Mouse (Mus musculus) cortical plate, adult 2 months (tissue): ENCODE data around the gene Eif3m. TPM values are rescaled to one million over a fixed set of nuclear protein-coding genes. Genes with fewer than 3 reads are reported as not detected.

Experiments
- H3K27ac ChIP-seq: fragments of 200-500 bp; 2 replicates; pipeline ENCODE4 v1.5.1; 2012; ENCODE audit warnings: low read length, control low read depth, inconsistent platforms; ENCODE audit not compliant: insufficient read depth
- H3K4me1 ChIP-seq: fragments of 200-500 bp; 2 replicates; pipeline ENCODE4 v1.6.1; 2011; ENCODE audit warnings: low read length; ENCODE audit not compliant: control insufficient read depth, insufficient read depth
- H3K4me3 ChIP-seq: fragments of 200-500 bp; 2 replicates; pipeline ENCODE4 v1.5.1; 2011; ENCODE audit warnings: mild to moderate bottlenecking, low read length, control low read depth; ENCODE audit not compliant: insufficient read depth
- CTCF ChIP-seq: fragments of 200-500 bp; IDR thresholded peaks from 2 replicates; pipeline ENCODE4 v1.5.1; 2011; ENCODE audit warnings: mild to moderate bottlenecking, control low read depth, low read length; ENCODE audit not compliant: insufficient read depth; ENCODE audit errors: extremely low read depth
- POLR2A ChIP-seq: fragments of 200-500 bp; IDR thresholded peaks from 2 replicates; pipeline ENCODE4 v1.6.1; 2011; ENCODE audit warnings: mild to moderate bottlenecking, low read length, control low read depth; ENCODE audit not compliant: insufficient read depth; ENCODE audit errors: extremely low read depth
- polyA plus RNA-seq: library from polyadenylated mRNA; depleted of rRNA; stranded (reverse); fragments of >200 nt; gene quantifications from 2 replicates; pipeline ENCODE4 v1.2.3, GENCODE M21; 2012; rRNA removed

The Eif3m gene
- 80.8 and 84.1 TPM in 2 replicates for polyA plus RNA-seq

- Histone ChIP-seq H3K4me1 (peaks cover 2% of the 10 kb centered on the region), H3K27ac (no peak within 1 kb of the TSS)
- no peak for TF ChIP-seq CTCF
- peak; percentile 60 for TF ChIP-seq POLR2A
These were observed at the start of gene Eif3m for GRCm38 (mm10) chr2:105016967-105017287. Eif3m (minus strand) TSS chr2:105017080.

GRCm38 (mm10) chr2:105062741-105063372, 46.0 kb upstream of the Eif3m start:
- H3K4me1 ChIP-seq = peaks cover 1% of the 10 kb centered on the region; the same call in 1 of the 2 replicates
- no peak overlapping the region for H3K27ac ChIP-seq
- no peak overlapping the region for H3K4me3 ChIP-seq
- TF ChIP-seq POLR2A (no peak), CTCF (no peak)

More at GRCm38 (mm10) chr2:105016967-105017287, at the start of gene Eif3m:
- H3K4me3 ChIP-seq = peak within 1 kb of the TSS; percentile 65

- TF ChIP-seq POLR2A (no peak), CTCF (no peak)
- peaks cover 1% of the 10 kb centered on the region; the same call in 1 of the 2 replicates for H3K4me1 ChIP-seq
- no peak overlapping the region for H3K4me3 ChIP-seq
- no peak overlapping the region for H3K27ac ChIP-seq
These were observed 41.8 kb upstream of the Eif3m start for GRCm38 (mm10) chr2:105058577-105059116.

DNA sequence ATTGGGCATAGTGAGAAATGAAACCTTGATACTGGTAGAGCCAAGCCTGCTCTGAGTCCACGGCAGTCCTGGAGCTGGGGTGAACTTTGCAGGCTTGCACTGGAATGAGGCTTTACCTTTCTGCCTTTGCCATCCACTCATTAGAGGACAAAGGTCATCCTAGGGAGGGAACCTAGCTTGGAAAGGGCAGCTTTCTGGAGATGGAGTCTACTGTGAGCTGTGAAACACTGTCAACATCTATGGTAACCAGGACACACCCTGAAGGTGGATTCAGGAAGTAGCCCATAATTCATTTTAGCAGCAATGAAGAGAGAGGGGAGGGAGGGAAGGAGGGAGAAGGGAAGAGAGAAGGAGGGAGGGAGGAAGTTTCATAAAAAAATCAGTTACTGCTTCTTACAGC, 38.6 kb upstream of the Eif3m start:
- H3K4me3 ChIP-seq = no peak overlapping the region
- TF ChIP-seq POLR2A (no peak), CTCF (no peak)
- H3K4me1 ChIP-seq = peaks cover 1% of the 10 kb centered on the region; the same call in 1 of the 2 replicates
- no peak overlapping the region for H3K27ac ChIP-seq

GRCm38 (mm10) chr2:105048301-105048700, 31.4 kb upstream of the Eif3m start:
- TF ChIP-seq CTCF (no peak), POLR2A (no peak)
- Histone ChIP-seq H3K4me3 (no peak overlapping the region), H3K27ac (no peak overlapping the region), H3K4me1 (no peaks in the 10 kb centered on the region)

DNA sequence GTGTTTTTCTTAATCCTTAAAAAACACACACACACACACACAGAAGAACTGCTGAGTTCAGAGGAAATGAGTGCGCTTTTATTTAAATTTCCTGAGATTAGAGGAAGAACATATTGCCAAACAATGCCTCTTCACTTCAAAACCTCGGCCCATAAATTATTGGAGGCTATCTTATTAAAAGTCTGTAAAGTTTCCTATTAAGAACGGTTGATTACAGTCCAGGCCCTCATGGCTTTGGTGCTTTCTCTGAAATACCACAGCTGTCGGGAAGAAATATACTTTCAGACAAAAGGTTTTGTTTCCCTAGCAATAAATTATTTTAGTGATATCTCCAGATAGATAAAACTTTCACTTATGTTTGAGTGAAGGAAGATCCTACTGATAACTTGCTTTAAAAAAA, 26.3 kb upstream of the Eif3m start:
- Histone ChIP-seq H3K27ac (no peak overlapping the region), H3K4me1 (no peaks in the 10 kb centered on the region), H3K4me3 (no peak overlapping the region)
- TF ChIP-seq POLR2A = no peak
- TF ChIP-seq CTCF = no peak

- Histone ChIP-seq H3K4me1 (no peaks in the 10 kb centered on the region), H3K27ac (no peak overlapping the region), H3K4me3 (no peak overlapping the region)
- TF ChIP-seq POLR2A = no peak
- no peak for TF ChIP-seq CTCF
These were observed 24.0 kb upstream of the Eif3m start for GRCm38 (mm10) chr2:105040859-105041258.

GRCm38 (mm10) chr2:105038879-105039278, 22.0 kb upstream of the Eif3m start:
- TF ChIP-seq POLR2A (no peak), CTCF (no peak)
- no peaks in the 10 kb centered on the region for H3K4me1 ChIP-seq
- no peak overlapping the region for H3K4me3 ChIP-seq
- H3K27ac ChIP-seq = no peak overlapping the region

- Histone ChIP-seq H3K4me3 (no peak overlapping the region), H3K27ac (no peak overlapping the region), H3K4me1 (no peaks in the 10 kb centered on the region)
- TF ChIP-seq CTCF = no peak
- no peak for TF ChIP-seq POLR2A
These were observed 21.2 kb upstream of the Eif3m start for GRCm38 (mm10) chr2:105037956-105038569.
